Mouse (Mus musculus): ENCODE data around the gene Plekha5. TPM values are rescaled to one million over a fixed set of nuclear protein-coding genes. Genes with fewer than 3 reads are reported as not detected.
A peak's percentile ranks its signal among the peaks of the same experiment; 100 is the strongest.

Gene Plekha5
- polyA plus RNA-seq, 1 experiment from 2014 or later: 32.4 TPM

DNA sequence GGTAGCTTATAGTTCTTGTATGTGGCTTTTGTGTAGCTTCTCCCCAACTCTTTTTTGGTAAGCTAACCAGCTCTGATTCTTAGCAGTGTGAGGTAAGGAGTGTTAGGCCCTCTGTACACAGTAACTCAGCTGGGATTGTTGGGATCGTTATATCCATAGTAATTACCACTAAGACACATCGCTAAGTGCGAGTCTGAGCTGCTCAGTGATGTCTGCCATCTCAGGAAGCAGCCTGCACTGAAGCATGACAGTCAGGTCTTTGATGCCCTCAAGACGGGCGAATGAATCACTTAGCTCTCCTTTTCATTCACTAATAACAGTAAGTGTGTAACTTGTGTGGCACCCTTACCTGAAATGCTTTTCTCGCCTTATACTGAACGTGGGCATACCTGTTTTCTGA is 36.5 kb downstream of the Plekha5 start:
- no peak for ATAC-seq
- Histone ChIP-seq H3K27ac (no peak overlapping the region), H3K36me3 (ENCODE audit: poor library complexity, severe bottlenecking) (0 out of 2 replicates have a peak, but pooled peaks cover under 1% of the 10 kb centered on the region), H3K4me1 (0 out of 2 replicates have a peak, but pooled peaks cover 2% of the 10 kb centered on the region), H3K9me3 (replicated peaks) (no peaks in the 10 kb centered on the region), H3K4me2 (no peak overlapping the region), H3K9ac (no peak overlapping the region), H3K4me3 (no peak overlapping the region), H3K27me3 (no peaks in the 10 kb centered on the region)
- WGBS: 68% methylated on average over 7 of the region's 7 CpGs

DNA sequence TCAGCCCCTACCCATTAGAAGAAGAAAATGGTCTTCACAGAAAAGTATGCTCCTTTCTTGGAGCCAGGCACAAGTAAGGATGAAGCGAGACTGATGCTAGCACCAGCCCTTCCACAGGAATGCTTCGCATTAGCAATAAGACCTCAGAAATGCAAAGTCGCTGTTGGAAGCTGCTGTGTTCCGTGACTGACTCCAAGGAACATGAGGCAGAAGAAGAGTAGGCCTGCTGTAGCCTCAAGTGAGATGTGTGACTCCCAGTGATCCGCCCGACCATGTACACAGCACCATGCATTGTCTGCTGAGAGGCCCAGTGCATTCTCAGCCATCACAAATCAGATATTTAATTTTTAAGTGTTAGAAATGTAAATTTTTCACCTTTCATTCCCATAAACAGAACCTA is 41.0 kb downstream of the Plekha5 start:
- Histone ChIP-seq H3K4me2 (no peak overlapping the region), H3K9ac (no peak overlapping the region), H3K27ac (no peak overlapping the region), H3K4me1 (no peaks in the 10 kb centered on the region), H3K27me3 (no peaks in the 10 kb centered on the region), H3K9me3 (replicated peaks) (no peaks in the 10 kb centered on the region), H3K36me3 (ENCODE audit: poor library complexity, severe bottlenecking) (0 out of 2 replicates have a peak, but pooled peaks cover 4% of the 10 kb centered on the region), H3K4me3 (no peak overlapping the region)
- WGBS: 91% methylated on average over 6 of the region's 6 CpGs
- no peak for ATAC-seq

DNA sequence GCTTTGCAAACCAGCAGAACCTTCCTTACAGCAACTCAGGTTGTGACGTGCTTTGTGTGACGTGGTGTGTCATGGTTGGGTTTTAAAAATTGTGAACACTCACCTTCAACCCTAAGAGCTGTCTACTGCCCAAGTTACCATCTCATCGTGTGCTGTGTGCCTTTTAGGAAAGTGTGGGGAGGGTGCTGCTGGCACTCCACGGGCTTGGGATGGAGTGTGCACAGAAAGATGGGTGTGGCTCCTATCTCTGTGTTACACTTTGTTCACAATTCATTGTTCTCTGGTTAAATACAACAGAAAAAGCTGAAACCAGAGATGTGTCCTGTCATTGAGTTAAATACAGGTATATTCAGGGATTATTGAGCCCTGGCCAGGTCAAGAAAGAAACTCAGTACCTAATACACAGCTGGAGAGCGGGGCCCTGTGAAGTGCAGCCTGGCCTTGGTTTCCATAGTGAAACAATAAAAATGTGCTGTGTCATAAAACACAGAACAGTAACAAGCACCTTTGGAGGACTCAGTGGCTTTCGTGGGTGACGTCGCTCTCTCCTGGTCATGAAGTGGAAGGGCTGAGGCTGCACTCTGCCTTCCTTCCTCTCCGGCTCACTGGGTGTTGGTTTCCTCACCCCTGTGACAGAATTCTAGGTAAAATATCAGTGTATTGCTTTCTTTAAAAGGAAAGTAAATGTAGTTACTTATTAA is 42.2 kb downstream of the Plekha5 start:
- Histone ChIP-seq H3K9me3 (replicated peaks) (no peaks in the 10 kb centered on the region), H3K4me3 (no peak overlapping the region), H3K27me3 (no peaks in the 10 kb centered on the region), H3K9ac (no peak overlapping the region), H3K36me3 (ENCODE audit: poor library complexity, severe bottlenecking) (0 out of 2 replicates have a peak, but pooled peaks cover 4% of the 10 kb centered on the region), H3K4me1 (no peaks in the 10 kb centered on the region), H3K27ac (no peak overlapping the region), H3K4me2 (no peak overlapping the region)
- ATAC-seq: no peak
- WGBS: 83% methylated on average over 9 of the region's 9 CpGs

DNA sequence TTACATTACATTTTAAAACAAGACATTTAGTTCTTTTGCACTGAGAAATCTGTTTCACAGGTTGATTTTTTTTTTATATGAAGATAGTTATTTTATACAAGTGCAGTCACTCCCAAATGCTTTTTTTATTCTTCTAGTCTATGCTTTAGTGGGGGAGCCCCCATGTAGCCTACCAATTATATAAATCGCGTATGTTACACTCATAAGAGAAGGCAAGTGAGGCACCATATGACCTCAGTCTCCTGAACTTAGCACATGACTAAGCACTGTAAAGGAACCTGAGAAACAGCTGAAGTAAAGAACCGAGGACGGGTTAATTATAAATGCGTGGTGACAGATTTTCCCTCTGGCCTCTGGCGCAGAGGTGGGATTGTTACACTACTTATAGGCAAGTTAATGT is 43.0 kb downstream of the Plekha5 start:
- H3K4me1 ChIP-seq: no peaks in the 10 kb centered on the region
- no peak overlapping the region for H3K27ac ChIP-seq
- H3K9ac ChIP-seq: no peak overlapping the region
- no peaks in the 10 kb centered on the region for H3K27me3 ChIP-seq
- H3K36me3 ChIP-seq (ENCODE audit: poor library complexity, severe bottlenecking): 0 out of 2 replicates have a peak, but pooled peaks cover 4% of the 10 kb centered on the region
- 81% methylated on average over 6 of the region's 6 CpGs for WGBS
- H3K9me3 ChIP-seq (replicated peaks): no peaks in the 10 kb centered on the region
- no peak for ATAC-seq
- no peak overlapping the region for H3K4me3 ChIP-seq
- no peak overlapping the region for H3K4me2 ChIP-seq

DNA sequence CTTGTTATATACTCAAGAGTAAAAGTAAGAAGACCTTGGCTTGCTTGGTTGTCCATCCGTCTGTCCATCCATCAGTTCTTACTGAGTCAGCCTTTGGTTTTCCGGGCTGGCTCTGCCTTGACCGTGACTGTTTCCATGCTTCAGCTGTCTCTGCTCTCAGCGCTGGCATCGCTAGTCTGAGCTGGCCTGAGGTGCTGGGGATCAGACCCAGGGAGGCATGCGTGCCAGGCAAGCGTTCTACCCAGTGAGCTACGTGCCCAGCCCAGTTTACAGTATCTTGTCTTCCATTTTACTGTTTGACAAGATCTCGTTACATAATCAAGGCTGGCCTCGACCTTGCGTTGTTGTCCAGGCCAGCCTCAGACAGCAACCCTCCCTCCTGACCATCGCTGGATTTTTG is 44.0 kb downstream of the Plekha5 start:
- 0 out of 2 replicates have a peak, but pooled peaks cover 4% of the 10 kb centered on the region for H3K36me3 ChIP-seq (ENCODE audit: poor library complexity, severe bottlenecking)
- H3K4me3 ChIP-seq: no peak overlapping the region
- no peak overlapping the region for H3K27ac ChIP-seq
- no peaks in the 10 kb centered on the region for H3K27me3 ChIP-seq
- H3K9ac ChIP-seq: no peak overlapping the region
- H3K4me1 ChIP-seq: no peaks in the 10 kb centered on the region
- no peak overlapping the region for H3K4me2 ChIP-seq
- no peak for ATAC-seq
- H3K9me3 ChIP-seq (replicated peaks): no peaks in the 10 kb centered on the region
- 97% methylated on average over 12 of the region's 12 CpGs for WGBS

DNA sequence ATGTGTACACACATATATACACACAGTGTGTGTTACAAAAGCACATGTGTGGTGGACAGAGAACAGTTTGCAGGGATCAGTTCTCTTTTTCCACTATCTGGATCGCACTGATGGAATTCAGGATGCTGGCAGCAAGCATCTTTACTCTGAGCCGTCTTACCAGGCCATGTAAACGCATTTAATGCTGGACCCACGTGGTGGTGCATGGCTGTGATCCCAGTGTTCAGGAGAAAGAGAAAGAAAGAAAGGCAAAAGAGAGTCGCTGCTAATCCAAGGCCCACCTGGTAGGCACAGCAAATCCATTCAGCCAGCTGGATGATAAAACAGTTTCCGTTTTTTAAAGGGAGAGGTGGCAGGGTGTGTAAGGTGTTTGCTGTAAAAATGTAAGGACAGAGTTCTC is 45.9 kb downstream of the Plekha5 start:
- H3K4me3 ChIP-seq: no peak overlapping the region
- no peaks in the 10 kb centered on the region for H3K27me3 ChIP-seq
- no peak overlapping the region for H3K9ac ChIP-seq
- H3K4me2 ChIP-seq: no peak overlapping the region
- ATAC-seq: no peak
- no peaks in the 10 kb centered on the region for H3K9me3 ChIP-seq (replicated peaks)
- WGBS: 57% methylated on average over 6 of the region's 6 CpGs
- H3K36me3 ChIP-seq (ENCODE audit: poor library complexity, severe bottlenecking): 0 out of 2 replicates have a peak, but pooled peaks cover 4% of the 10 kb centered on the region
- H3K27ac ChIP-seq: no peak overlapping the region
- H3K4me1 ChIP-seq: no peaks in the 10 kb centered on the region

DNA sequence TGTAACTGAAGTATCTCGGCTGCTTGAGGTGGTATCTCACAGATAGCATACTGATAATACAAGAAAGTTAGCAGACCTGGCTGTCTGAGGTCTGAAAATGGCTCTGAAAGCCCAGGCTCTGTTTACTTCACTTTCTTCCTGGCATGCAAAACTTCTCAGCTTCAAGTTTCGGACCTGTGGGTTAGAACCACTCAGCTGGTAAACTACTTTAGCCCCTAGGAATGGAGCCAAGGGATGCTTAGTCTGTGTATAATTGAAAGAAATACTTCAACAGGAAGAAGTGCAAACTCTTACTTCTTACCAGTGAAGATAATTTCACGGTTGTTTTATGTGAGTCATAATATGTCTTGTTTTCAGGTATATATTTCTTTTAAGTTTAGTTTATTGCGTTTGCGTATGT is 47.9 kb downstream of the Plekha5 start:
- Histone ChIP-seq H3K9me3 (replicated peaks) (no peaks in the 10 kb centered on the region), H3K27ac (no peak overlapping the region), H3K4me1 (no peaks in the 10 kb centered on the region), H3K36me3 (ENCODE audit: poor library complexity, severe bottlenecking) (no peaks in the 10 kb centered on the region), H3K9ac (no peak overlapping the region), H3K4me2 (no peak overlapping the region), H3K4me3 (no peak overlapping the region), H3K27me3 (no peaks in the 10 kb centered on the region)
- ATAC-seq: no peak
- WGBS: 97% methylated on average over 5 of the region's 5 CpGs

DNA sequence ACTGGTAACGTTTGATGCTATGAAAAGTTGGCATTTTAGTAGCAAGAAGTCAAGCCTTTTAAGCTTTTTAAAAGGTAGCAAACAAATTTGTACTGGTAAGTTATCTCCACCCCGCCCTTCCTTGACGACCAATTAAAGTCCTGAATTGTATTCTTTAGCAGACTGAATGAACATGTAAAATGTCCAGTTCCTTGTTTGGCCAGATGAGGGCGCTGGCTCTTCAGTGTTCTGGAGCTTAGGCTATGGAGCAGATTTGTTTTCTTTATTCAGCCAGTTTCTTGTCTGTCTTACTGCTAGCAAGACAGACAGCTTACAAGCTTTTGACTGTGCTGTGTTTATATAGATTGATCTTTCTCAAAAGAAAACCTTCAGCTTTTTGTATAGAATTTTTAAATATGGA is 48.5 kb downstream of the Plekha5 start:
- H3K4me2 ChIP-seq: no peak overlapping the region
- WGBS: 49% methylated on average over 4 of the region's 4 CpGs
- H3K4me1 ChIP-seq: peaks cover 5% of the 10 kb centered on the region; the same call in 1 of the 2 replicates
- ATAC-seq: peak; percentile 43; the same call in 1 of the 2 replicates
- no peak overlapping the region for H3K9ac ChIP-seq
- no peak overlapping the region for H3K4me3 ChIP-seq
- H3K27ac ChIP-seq: no peak overlapping the region
- H3K27me3 ChIP-seq: no peaks in the 10 kb centered on the region
- H3K9me3 ChIP-seq (replicated peaks): no peaks in the 10 kb centered on the region
- H3K36me3 ChIP-seq (ENCODE audit: poor library complexity, severe bottlenecking): no peaks in the 10 kb centered on the region

DNA sequence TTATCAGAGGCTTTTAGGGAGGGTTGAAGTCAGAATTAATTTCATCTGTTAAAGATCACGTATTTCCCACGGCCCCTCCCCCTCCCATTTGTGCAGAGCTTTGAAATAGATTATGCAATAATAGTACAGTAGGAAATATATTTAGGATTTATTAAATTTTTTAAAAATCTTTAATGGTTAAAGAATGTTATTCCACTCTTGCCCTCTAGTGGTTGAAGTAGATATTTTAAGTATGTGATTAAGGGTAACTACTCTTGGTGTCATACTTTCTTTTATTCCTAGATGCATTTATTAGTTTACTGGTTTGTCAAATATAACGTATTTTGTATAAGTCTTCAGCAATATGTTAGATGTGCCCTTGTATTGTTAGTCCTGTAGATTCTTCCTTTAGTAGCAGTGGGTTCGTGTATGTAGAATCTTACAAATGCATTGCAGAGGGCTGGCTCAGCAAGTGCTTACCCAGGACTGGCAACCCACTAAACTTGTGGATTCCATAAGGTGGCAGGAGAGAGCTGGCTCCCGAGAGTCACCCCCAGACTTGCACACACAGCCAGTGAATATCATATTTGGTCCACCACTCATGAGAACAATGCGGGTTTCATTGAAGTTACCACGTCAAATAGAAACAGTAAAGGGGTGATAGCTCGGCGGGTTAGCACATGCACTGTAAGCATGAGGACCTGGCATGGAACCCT is 51.7 kb downstream of the Plekha5 start:
- Histone ChIP-seq H3K27me3 (no peaks in the 10 kb centered on the region), H3K9ac (no peak overlapping the region), H3K4me2 (no peak overlapping the region), H3K27ac (no peak overlapping the region), H3K4me3 (no peak overlapping the region), H3K4me1 (peaks cover 30% of the 10 kb centered on the region), H3K9me3 (replicated peaks) (no peaks in the 10 kb centered on the region), H3K36me3 (ENCODE audit: poor library complexity, severe bottlenecking) (no peaks in the 10 kb centered on the region)
- ATAC-seq: no peak
- 89% methylated on average over 9 of the region's 9 CpGs for WGBS

DNA sequence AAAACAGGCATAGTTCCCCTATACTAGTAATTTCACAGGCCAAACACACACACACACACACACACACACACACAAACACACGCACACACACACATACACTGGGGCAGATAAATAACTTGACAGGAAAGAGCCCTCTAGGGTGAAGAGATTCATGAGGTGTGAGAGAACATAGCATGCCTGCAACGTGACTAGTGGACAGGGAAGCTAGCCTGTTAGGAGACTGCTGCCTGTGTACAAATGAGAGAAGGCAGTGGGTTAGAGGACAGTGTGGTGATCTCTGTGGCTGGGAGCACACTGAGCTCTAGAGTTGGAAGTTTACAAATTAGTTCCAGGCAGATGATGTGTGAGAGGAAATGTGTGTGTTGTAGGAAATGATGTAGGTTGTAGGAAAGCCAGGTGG is 53.1 kb downstream of the Plekha5 start:
- no peak overlapping the region for H3K27ac ChIP-seq
- H3K27me3 ChIP-seq: no peaks in the 10 kb centered on the region
- H3K9ac ChIP-seq: no peak overlapping the region
- no peak overlapping the region for H3K4me3 ChIP-seq
- no peak for ATAC-seq
- no peaks in the 10 kb centered on the region for H3K36me3 ChIP-seq (ENCODE audit: poor library complexity, severe bottlenecking)
- H3K9me3 ChIP-seq (replicated peaks): no peaks in the 10 kb centered on the region
- no peak overlapping the region for H3K4me2 ChIP-seq
- 85% methylated on average over 2 of the region's 2 CpGs for WGBS
- H3K4me1 ChIP-seq: peaks cover 37% of the 10 kb centered on the region

DNA sequence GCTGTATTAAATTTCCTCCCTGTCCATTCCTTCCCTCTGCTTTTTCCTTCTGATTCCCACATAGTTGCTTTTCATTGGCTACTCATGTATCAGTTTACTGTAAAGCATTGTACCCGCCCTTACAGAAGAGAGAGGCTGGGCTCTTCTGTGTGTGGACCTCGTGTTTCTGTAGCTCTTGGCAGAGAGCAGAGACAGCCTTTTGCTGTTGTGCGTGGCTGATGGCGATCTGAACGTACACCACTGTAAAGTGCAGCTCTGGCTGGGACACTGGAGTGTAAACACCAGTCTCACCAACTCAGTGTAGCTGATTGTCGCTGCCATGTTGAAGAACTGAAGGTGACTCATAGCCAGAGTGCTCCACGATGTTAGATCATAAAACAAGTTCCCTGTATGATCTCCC is 54.2 kb downstream of the Plekha5 start:
- no peak for ATAC-seq
- 65% methylated on average over 7 of the region's 7 CpGs for WGBS
- Histone ChIP-seq H3K4me1 (peaks cover 43% of the 10 kb centered on the region), H3K4me2 (no peak overlapping the region), H3K4me3 (no peak overlapping the region), H3K9ac (no peak overlapping the region), H3K27me3 (no peaks in the 10 kb centered on the region), H3K36me3 (ENCODE audit: poor library complexity, severe bottlenecking) (no peaks in the 10 kb centered on the region), H3K27ac (no peak overlapping the region), H3K9me3 (replicated peaks) (no peaks in the 10 kb centered on the region)

DNA sequence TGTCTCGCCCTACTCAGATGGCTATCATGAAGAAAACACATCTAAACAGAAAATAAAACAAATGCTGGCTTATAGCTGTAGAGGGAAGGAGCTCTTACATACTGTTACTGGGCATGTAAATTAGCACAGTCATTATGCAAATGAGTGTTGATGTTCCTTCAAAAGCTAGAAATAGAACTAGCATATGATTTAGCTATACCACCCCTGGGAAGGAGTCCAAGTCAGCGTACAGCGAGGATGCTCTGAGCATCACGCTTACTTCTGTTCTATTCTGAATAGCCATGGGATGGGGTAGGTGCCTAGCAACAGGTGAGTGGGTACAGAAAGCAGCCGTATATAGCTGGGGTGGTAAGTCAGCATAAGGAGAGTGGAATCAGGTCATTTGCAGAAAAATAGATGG is 55.1 kb downstream of the Plekha5 start:
- H3K27me3 ChIP-seq: no peaks in the 10 kb centered on the region
- no peak overlapping the region for H3K27ac ChIP-seq
- peak; percentile 86 for ATAC-seq
- H3K4me1 ChIP-seq: peaks cover 51% of the 10 kb centered on the region
- no peak overlapping the region for H3K4me3 ChIP-seq
- no peak overlapping the region for H3K9ac ChIP-seq
- 49% methylated on average over 5 of the region's 5 CpGs for WGBS
- no peaks in the 10 kb centered on the region for H3K36me3 ChIP-seq (ENCODE audit: poor library complexity, severe bottlenecking)
- no peaks in the 10 kb centered on the region for H3K9me3 ChIP-seq (replicated peaks)
- H3K4me2 ChIP-seq: no peak overlapping the region

Data from forebrain, embryonic 13.5 days (tissue).